Mouse (Mus musculus): ENCODE measurements around the gene Sec63.

The Sec63 gene

DNA sequence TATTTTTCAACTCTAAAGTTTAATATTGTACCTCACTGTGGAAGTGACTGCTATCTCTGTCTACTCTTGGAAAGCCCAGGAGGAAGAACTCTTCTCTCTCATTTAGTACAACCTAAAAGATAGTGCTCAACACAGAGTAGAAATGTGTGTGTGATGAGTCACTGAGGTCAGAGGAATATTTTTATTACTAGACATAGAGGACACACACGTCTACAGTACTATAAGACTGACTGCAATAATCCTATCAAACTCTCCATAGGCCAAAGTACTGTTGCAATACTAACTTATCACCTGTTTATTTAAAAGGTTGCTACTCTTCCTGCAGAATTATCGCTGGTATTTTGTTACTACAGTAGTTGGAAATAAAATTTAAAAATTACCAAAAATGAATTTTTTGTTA is 68.7 kb downstream of the Sec63 start:
- no peak for DNase-seq (ENCODE audit: low read depth, low spot score)

DNA sequence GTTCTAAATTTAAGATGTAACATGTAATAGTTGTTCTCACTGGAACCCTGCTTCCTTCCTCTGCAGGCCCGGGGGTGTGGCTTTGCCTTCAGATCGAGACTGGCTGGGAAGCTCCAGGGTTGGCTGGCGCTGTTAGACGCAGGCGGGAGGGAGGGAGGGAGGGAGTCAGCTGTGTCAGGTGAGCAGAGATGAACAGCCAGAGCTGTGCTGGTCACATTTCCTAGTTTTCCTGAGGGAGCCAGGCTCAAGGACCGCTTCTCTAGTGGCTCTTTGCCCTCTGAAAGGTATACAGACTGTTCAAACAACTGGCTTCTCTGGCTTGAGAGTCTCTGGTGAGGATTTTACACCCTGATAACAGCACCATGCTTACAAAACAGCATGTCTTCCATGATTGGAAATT is 69.1 kb downstream of the Sec63 start:
- DNase-seq (ENCODE audit: low read depth, low spot score): no peak

DNA sequence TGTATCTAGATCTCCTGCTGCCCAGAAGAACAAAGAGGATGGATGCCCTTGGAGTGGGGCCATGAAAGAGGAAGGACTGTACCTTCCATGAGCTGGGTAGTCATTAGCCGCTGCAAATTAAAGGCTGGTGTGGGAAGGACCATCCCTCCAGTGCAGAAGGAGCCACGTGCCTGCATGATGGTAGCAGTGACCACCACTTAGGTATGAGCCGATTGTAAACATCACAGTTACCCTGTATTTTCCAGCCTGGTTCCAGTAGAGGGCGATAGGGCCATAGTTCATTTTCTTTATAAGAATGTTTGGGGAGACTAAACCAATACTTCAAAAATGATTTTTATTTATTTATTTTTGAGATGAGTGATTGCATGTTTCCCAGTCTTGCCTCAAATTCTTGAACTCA is 71.4 kb downstream of the Sec63 start:
- DNase-seq (ENCODE audit: low read depth, low spot score): no peak

DNA sequence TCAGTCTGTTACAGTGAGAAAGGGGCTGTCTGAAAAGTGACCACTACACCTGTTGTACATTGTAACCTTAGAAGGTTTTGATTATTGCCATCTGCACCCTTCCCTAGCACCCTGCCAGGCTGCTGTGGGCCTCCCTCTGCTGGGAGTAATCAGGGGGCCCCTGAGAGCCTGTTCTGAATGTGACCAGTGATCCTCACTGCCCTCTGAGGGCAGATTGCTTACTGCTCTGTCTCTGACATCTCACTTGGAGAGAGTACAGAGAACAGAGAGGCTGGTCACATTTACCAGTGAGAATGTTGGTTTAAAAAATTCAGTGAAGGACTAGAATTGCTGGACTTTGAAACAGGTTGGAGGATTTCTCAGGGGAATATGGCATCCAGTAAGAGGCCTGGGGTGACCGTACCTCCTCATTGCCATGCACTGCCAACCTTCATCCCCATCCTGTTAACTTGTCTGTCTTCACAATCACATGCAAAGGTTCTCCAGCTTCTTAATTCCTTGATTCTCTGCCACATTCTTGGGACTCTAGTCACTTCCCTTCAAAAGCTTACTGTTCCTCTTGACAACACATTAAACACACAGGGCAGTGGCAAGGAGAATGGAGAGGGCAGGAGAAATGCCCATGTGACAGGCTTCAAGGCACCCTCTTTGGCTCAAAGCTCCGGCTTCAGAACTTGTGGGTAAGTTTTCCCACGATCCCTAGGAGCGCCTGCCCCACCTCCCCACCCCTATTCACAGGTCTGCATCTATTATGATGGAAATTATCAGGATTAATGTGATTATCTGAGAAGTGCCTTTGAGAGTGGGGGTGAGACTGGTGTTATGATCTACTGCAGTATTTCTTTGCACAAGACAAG is 72.8 kb downstream of the Sec63 start:
- no peak for DNase-seq (ENCODE audit: low read depth, low spot score)

GRCm38 (mm10) chr10:42838106-42838505 is 76.8 kb downstream of the Sec63 start:
- no peak for DNase-seq (ENCODE audit: low read depth, low spot score)

DNA sequence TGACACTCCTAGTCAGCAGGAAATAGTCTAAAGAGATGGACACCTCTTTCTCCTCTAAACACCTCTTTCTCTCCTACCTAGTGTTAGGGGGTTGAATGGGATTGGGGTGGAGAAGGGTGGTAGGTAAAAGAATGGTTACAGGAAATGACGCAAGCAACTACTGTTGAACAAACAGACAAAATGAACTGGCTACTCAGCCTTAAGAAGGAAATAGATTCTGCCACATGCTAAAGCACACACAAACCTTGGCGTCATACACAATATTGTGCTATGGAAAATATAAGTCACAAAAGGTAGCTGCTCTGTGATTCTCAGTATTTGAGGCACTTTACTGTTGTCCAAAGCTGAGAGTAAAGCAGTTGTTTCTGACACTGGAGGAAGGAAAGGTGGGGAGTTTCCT is 77.4 kb downstream of the Sec63 start:
- DNase-seq (ENCODE audit: low read depth, low spot score): no peak

DNA sequence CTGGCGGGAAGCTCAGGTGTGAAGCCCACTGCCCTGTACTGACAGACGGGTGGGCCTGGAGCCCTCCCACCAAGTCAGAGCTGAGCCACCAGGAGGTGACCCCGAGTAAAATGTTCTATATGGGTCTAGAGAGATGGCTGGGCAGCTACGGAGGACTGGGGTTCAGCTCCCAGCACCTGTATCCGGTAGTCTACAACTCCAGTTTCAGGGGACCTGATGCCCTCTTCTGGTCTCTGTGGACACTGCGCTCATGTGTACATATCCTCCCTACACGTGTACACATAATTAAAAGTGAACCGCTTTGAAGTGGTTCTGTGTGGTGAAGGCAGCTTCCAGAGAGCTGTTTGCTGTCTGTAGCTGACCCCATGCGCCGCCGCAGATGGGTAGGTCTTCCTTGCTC is 78.7 kb downstream of the Sec63 start:
- no peak for DNase-seq (ENCODE audit: low read depth, low spot score)

GRCm38 (mm10) chr10:42841531-42842195 is 80.4 kb downstream of the Sec63 start:
- no peak for DNase-seq (ENCODE audit: low read depth, low spot score)

DNA sequence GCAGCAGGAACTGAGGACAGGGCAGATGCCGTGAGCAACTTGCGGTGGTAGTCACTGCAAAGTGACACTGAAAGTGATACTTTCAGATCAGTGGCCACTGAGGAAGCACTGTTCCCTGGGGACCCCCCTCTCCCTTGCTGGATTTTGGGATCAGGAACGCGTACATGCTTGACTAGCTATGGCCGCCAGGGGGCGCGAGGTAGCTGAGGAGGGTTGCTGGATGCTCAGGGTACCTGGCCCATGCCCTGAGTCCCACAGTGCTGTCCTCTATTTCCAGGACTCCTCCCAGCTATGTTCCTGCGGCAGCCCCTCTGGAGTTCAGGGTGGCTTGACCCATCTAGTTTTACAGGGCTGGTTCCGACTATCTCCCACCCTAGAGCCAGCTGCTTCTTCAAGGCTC is 81.1 kb downstream of the Sec63 start:
- peak; percentile 61 for DNase-seq (ENCODE audit: low read depth, low spot score)

- DNase-seq (ENCODE audit: low read depth, low spot score): no peak
These were observed 82.1 kb downstream of the Sec63 start for GRCm38 (mm10) chr10:42843416-42843815.

- DNase-seq (ENCODE audit: low read depth, low spot score): no peak
These were observed 84.2 kb downstream of the Sec63 start for GRCm38 (mm10) chr10:42845480-42845879.

GRCm38 (mm10) chr10:42848179-42849080 is 87.1 kb downstream of the Sec63 start:
- DNase-seq (ENCODE audit: low read depth, low spot score): no peak

GRCm38 (mm10) chr10:42849081-42849400 is 87.7 kb downstream of the Sec63 start:
- DNase-seq (ENCODE audit: low read depth, low spot score): no peak

DNA sequence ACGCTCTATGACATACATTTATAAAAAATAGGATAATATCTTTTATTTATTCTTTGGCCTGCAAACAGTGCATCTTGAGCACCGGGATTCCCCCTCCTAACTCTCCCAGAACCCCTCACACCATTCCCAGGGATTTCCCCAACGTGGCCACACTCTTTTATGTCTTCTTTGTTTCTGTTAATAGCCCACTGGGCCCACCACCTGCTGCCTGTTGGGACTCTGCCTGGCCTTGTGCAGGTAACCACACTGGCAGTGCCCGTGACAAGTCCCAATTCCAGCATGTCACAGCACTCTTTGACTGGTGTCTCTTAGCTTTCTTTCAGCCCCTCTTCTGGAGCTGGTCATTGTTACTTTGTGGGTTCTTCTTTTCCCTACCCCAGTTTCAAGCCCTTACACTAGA is 93.5 kb downstream of the Sec63 start:
- no peak for DNase-seq (ENCODE audit: low read depth, low spot score)

GRCm38 (mm10) chr10:42855250-42855649 is 94.0 kb downstream of the Sec63 start:
- DNase-seq (ENCODE audit: low read depth, low spot score): no peak

GRCm38 (mm10) chr10:42856574-42856973 is 95.3 kb downstream of the Sec63 start:
- no peak for DNase-seq (ENCODE audit: low read depth, low spot score)

GRCm38 (mm10) chr10:42857021-42857420 is 95.7 kb downstream of the Sec63 start:
- no peak for DNase-seq (ENCODE audit: low read depth, low spot score)

DNA sequence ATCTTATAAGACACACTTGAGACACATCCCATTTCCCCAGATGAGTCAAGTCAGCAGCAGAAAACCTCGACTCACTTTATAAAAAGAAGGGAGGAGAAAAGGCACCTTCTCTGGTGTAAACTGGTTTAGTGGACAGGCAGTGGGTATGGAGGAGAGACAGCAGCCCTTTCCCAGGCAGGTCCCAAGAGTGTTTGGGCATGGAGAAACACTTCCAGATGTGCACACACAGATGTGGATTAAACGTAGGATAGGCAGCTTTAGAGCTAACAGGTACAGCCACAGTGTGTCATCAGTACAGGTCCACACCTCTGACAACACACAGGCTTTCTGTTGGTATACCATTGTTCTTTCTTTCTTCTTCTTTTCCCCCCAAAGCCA is 98.5 kb downstream of the Sec63 start:
- no peak for DNase-seq (ENCODE audit: low read depth, low spot score)

- DNase-seq (ENCODE audit: low read depth, low spot score): no peak
These were observed 99.0 kb downstream of the Sec63 start, which contains the start of gene Scml4 for GRCm38 (mm10) chr10:42860159-42860911. TSS of gene Scml4 (plus strand) at chr10:42860370.

- no peak for DNase-seq (ENCODE audit: low read depth, low spot score)
These were observed 100.2 kb downstream of the Sec63 start for GRCm38 (mm10) chr10:42861446-42861845.

DNA sequence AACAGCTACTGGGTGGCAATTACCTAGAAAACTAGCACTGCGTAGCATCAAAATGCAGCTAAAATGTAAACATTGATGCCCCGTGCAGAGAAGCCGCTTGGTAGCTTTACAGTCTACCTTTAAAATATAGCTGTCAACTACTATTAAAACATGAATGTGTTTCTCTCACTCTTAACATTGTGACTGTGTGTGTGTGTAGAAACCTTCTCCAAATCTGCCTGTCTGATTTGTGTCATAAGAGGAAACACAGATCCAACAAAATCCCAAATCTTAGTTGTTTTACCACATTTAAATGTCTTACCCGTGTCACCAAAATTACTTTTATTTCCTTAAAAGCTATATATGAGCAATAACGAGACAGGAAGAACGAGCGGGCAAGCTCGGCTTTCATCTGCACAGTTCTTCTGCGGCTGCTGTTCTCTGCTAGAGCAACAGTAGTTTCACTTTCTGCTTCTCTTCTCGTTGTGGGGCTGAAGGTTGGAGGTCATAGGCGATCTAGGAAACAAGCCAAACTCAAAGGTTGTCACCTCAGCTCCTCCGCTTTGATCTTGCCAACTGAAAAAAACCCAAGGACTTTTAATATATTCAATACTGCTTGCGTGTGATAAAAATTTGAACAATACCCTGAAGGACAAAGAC is 100.9 kb downstream of the Sec63 start:
- DNase-seq (ENCODE audit: low read depth, low spot score): no peak

Measured in retina, postnatal 7 days (tissue).